Mouse (Mus musculus) neural tube, embryonic 12.5 days (tissue): ENCODE results near the gene Ncf2. TPM values are rescaled to one million over a fixed set of nuclear protein-coding genes. Genes with fewer than 3 reads are reported as not detected.
"Not testable (repeated sequence)": the region's sequence is repeated elsewhere in the genome, so short reads cannot be mapped to it uniquely, and the experiment has no call there.

ENCODE experiments used
- ATAC-seq: fragments of 200-750 bp; cut with Nextera tagmentation; 2 replicates; pipeline ENCODE4 v1.8.0; 2017; ENCODE audit warnings: low read depth, mild to moderate bottlenecking, moderate TSS enrichment, moderate library complexity; ENCODE audit not compliant: low FRiP score
- H3K27ac ChIP-seq: fragments of 300-500 bp; sonication (generic); 2 replicates; pipeline ENCODE4 v1.5.1; 2016
- H3K27me3 ChIP-seq: fragments of 300-500 bp; sonication (generic); replicated peaks from 2 replicates; pipeline ENCODE4 v1.6.1; 2016; ENCODE audit warnings: mild to moderate bottlenecking
- H3K36me3 ChIP-seq: fragments of 300-500 bp; sonication (generic); 2 replicates; pipeline ENCODE4 v1.6.1; 2016; ENCODE audit warnings: mild to moderate bottlenecking
- H3K4me1 ChIP-seq: fragments of 300-500 bp; sonication (generic); 2 replicates; pipeline ENCODE4 v1.6.1; 2016
- H3K4me2 ChIP-seq: fragments of 300-500 bp; sonication (generic); replicated peaks from 2 replicates; pipeline ENCODE4 v1.6.1; 2016; ENCODE audit warnings: mild to moderate bottlenecking
- H3K4me3 ChIP-seq: fragments of 300-500 bp; sonication (generic); 2 replicates; pipeline ENCODE4 v1.5.1; 2016
- H3K9ac ChIP-seq: fragments of 300-500 bp; sonication (generic); 2 replicates; pipeline ENCODE4 v1.6.1; 2016; ENCODE audit warnings: mild to moderate bottlenecking
- H3K9me3 ChIP-seq: fragments of 300-500 bp; sonication (generic); 2 replicates; pipeline ENCODE4 v1.6.1; 2016; ENCODE audit warnings: mild to moderate bottlenecking
- WGBS: fragments of 180-500 bp; shearing (Covaris S2); methylation state at CpG from one replicate; pipeline ENCODE4 v1.1.7; 2016; 5-methylcytosine and 5-hydroxymethylcytosine counted together
- polyA plus RNA-seq: library from polyadenylated mRNA; unstranded; fragments of >200 nt; fragmentation: Nextera tagmentation; extraction: Ambion mirVana; gene quantifications from 2 replicates; pipeline ENCODE4 v1.2.1, GENCODE M21; 2016

Ncf2 gene
- polyA plus RNA-seq, result 3.0 and 4.0 TPM in 2 replicates

DNA sequence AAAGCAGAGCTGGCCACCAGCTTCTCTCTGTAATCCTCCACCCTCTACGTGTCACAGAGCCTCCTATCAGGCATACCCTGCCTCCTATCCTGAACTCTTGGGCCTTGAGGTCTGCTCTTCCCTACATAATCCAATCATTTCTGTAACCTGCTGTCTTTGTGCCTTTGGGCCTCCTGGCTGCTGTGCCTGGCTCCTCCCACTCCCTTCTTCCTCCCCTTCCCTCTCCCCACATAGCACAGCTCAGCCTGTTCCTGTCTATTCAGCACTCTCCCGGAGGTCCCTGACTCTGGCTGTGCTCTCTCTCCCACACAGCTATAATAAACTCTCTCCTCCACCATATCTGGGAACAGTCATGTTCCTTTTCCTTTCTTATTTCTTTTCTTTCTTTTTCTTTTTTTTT is at the start of gene Ncf2:
Gene Ncf2 (plus strand): TSS at position 298 of the 400 bp plus-strand sequence.
- H3K9ac ChIP-seq, result no peak within 1 kb of the TSS
- no peak within 1 kb of the TSS for H3K27ac ChIP-seq
- H3K4me3 ChIP-seq, result no peak within 1 kb of the TSS
- H3K4me2 ChIP-seq, result no peak within 1 kb of the TSS
- 15% methylated on average over 2 of the region's 2 CpGs for WGBS
- no peaks in the 10 kb centered on the region for H3K27me3 ChIP-seq
- peak; percentile 82 for ATAC-seq
- no peaks in the 10 kb centered on the region for H3K36me3 ChIP-seq
- no peaks in the 10 kb centered on the region for H3K9me3 ChIP-seq
- H3K4me1 ChIP-seq, result peaks cover 6% of the 10 kb centered on the region; the same call in 1 of the 2 replicates

DNA sequence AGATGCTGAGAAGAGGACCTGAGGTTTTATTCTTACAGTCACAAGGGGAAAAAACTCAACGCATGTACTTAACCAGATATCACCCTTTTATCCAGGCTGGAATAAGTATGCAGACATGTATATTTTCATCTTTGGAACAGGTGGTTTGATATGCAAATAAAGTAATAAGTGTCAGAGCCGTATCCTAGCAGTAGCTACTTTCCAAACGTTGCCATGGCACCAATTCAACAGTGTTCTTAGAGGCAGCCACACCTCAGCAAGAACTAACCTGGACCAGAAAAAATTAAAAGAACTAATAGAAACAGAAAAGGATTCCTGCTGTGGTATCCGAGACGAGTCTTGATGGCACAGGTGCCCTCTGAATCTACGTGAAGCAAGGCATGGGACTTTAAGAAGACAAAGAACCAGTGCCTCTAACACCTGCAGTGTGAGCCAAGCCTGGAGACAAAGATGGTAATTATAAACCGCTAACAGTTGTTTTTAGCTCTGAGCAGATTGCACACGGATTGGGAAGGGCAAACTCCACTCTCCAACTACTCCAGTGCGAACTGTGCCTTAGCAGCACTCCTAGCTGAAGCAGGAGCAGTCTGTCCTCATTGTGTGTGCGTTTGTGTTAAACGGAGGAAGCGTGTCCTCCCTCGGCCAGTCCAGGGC is 49.6 kb upstream of the Ncf2 start, which contains the start of gene Apobec4:
Gene Apobec4 (plus strand): TSS at position 240 of the 654 bp plus-strand sequence.
- Histone ChIP-seq H3K27me3 (no peaks in the 10 kb centered on the region), H3K4me2 (no peak within 1 kb of the TSS), H3K27ac (no peak within 1 kb of the TSS), H3K9ac (no peak within 1 kb of the TSS), H3K4me3 (no peak within 1 kb of the TSS), H3K36me3 (no peaks in the 10 kb centered on the region), H3K9me3 (no peaks in the 10 kb centered on the region), H3K4me1 (peaks cover 6% of the 10 kb centered on the region; the same call in 1 of the 2 replicates)
- ATAC-seq, result no peak
- 62% methylated on average over 13 of the region's 13 CpGs for WGBS

DNA sequence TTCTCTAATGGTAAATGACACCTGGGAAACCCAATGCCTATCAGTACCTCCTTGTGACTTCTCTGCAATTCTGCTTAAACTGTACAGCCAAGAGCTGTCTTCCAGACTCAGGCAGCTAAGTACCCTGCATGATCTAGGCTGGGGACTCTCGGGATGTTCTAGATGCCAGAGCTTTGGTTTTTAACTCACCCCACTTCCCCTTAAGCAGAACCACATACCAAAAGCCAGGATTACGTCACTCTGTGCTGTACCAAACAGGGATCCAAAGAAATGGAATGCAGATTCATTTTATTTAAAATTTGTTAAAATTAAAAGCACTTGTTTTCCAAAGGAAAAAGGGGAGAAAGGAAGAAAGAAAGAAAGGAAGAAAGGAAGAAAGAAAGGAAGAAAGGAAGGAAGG is 38.2 kb upstream of the Ncf2 start:
- 90% methylated on average over 2 of the region's 2 CpGs for WGBS

DNA sequence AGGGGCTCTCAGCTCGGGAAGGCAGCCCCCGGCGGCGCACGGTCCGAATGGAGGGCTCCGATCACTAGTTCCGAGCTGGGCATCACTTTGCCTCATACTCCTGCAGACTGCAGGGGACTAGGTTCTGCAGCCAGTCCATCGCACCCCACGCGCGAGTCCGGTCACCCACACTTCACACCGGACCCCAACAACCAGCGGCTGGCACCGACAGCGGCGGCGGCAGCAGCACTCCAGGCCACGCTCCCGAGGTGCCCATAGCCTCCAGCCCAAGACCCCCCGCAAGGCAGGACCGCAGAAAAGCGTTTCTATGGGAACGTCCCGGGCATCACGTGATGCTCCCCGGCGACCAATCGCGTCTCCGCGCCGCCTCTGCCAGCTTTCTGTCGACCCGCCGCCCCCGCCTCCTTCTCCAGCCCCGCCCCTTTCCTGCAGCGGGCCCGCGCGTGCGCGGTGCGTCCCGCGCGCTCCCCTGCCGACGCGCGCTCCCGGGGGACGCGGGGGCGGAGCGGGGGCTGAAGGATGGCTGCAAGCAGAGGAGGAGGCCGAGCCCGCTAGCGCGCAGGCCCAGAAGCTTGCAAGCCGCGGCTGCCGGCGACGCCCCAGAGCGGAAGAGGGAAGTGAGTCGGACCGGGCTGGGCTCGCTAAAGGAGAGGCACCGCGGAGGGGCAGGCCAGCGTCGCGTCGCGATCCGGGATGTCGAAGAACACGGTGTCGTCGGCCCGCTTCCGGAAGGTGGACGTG is 33.8 kb upstream of the Ncf2 start, which contains the start of the genes Rgl1 and Arpc5:
Gene Rgl1 (minus strand): TSS at position 320 of the 741 bp plus-strand sequence.
Gene Arpc5 (plus strand): TSS at position 511 of the 741 bp plus-strand sequence.
- Histone ChIP-seq H3K9me3 (no peaks in the 10 kb centered on the region), H3K4me1 (peaks cover 6% of the 10 kb centered on the region), H3K27me3 (no peaks in the 10 kb centered on the region), H3K4me2 (peak within 1 kb of the TSS; percentile 93), H3K9ac (peak within 1 kb of the TSS; percentile 93), H3K4me3 (peak within 1 kb of the TSS; percentile 95), H3K27ac (peak within 1 kb of the TSS; percentile 79), H3K36me3 (peaks cover 7% of the 10 kb centered on the region)
- peak; percentile 96 for ATAC-seq
- WGBS, result under 1% methylated on average over 85 of the region's 86 CpGs

More for the DNA sequence above, 38.2 kb upstream of the Ncf2 start:
- H3K9me3 ChIP-seq, result no peaks in the 10 kb centered on the region
- no peak overlapping the region for H3K9ac ChIP-seq
- no peaks in the 10 kb centered on the region for H3K36me3 ChIP-seq
- H3K4me3 ChIP-seq, result no peak overlapping the region
- no peak for ATAC-seq
- H3K4me1 ChIP-seq, result peaks cover 6% of the 10 kb centered on the region; the same call in 1 of the 2 replicates
- H3K27me3 ChIP-seq, result no peaks in the 10 kb centered on the region
- H3K4me2 ChIP-seq, result no peak overlapping the region
- no peak overlapping the region for H3K27ac ChIP-seq

DNA sequence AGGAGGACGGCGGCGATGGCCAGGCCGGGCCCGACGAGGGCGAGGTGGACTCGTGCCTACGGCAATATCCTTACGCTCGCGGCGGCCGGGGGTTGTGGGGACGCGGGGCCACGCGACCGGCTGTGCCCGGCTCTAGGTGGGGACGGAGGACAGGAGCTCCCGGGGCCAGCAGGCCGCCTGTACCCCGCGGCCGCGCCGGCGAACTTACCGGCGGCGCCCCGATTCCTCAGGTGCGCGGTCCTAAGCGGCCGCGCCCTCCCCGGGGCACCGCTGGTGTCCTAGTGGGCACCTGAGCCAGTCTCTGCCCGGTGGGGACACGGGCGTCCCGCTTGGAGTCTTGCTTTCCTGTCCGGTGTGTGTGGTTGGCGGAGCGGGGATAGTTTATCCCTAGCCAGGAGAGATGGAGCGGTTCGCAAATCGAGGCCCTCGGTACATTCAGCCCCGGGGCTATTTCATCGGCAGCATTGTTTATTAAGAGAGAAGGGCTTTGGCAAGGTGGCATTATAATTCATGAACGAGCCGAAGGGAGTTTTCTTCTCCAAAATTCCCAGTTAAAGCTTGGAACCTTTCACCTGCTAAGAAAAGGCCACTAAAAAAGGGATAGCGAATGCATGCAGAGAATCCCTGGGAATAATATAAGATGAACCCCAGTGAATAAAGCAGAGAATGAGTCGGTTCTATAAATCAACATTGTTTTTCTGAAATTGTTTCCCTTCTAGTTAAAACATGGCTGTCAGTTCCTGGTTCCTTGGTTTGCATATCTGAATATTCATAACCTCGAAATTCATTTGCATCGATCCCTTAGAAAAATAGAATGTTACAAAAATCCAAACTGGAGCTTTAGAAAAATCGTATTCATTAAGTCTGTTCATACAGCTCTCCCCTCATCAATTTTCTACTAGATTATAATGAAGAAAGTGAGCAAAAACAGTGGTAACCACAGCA is 32.9 kb upstream of the Ncf2 start:
- Histone ChIP-seq H3K9me3 (no peaks in the 10 kb centered on the region), H3K4me2 (peak overlapping the region; percentile 93), H3K4me1 (peaks cover 6% of the 10 kb centered on the region), H3K27ac (peak overlapping the region; percentile 79), H3K36me3 (peaks cover 15% of the 10 kb centered on the region), H3K27me3 (no peaks in the 10 kb centered on the region), H3K9ac (peak overlapping the region; percentile 93), H3K4me3 (peak overlapping the region; percentile 95)
- under 1% methylated on average over 60 of the region's 60 CpGs for WGBS
- ATAC-seq, result peak; percentile 70

DNA sequence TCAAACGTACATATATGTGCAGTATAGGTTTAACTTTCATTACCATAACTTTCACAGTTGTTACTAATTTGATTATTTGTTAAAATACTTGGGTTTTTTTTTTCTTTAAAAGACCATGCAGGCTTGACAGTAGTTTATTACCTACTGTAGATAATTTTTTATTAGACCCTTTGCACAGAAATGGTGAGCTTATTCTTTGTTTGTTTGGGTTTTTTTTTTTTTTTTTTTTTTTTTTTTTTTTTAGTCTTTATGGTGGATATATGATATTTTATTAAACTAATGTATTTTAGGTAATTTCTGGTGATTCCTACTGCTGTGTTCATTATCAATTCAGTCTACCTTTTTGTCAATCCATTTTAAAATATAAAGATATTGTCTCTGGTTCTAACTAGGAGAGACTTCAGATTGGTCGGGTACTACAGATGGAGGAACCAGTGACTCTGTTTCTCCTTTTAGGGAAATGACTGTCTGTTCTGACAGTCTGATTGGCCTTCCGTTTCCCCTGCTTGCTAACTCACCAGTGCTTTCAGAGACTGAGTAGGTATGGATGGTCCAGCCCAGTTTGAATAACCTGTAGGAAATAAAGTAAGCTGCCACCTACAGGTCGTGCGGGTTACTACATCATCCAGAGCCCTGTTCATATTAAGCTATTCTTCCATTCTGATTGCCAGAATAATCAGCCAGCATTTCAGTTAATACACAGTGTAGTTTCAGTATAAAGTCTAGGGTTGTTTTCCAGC is 32.1 kb upstream of the Ncf2 start:
- Histone ChIP-seq H3K4me2 (peak overlapping the region; percentile 93), H3K9me3 (no peaks in the 10 kb centered on the region), H3K9ac (peak overlapping the region; percentile 93; the same call in 1 of the 2 replicates), H3K27me3 (no peaks in the 10 kb centered on the region), H3K36me3 (peaks cover 23% of the 10 kb centered on the region), H3K4me3 (peak overlapping the region; percentile 95), H3K27ac (no peak overlapping the region), H3K4me1 (peaks cover 6% of the 10 kb centered on the region)
- 9% methylated on average over 5 of the region's 5 CpGs for WGBS
- ATAC-seq, result no peak

DNA sequence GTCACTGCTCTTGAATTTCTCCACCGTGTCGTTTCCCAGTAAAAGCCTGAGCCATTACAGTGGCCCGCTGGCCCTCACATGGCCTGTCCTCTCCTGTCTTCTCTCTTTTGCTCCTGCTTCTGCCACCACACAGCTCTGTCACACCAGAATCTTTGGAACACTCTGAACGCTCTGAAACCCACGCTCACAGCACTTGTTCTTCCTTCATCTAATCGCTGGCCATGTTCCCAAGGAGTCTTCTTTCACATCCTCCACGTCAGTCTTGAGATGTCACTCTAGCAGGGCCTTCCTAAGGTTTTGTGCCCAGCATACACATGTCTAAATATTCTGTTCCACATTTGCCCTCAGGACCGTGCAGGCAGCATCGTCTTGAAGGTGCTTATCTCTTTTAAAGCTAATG is 29.0 kb upstream of the Ncf2 start:
- Histone ChIP-seq H3K9ac (no peak overlapping the region), H3K9me3 (no peaks in the 10 kb centered on the region), H3K36me3 (peaks cover 45% of the 10 kb centered on the region), H3K4me3 (no peak overlapping the region), H3K27me3 (no peaks in the 10 kb centered on the region), H3K27ac (no peak overlapping the region), H3K4me2 (no peak overlapping the region), H3K4me1 (no peaks in the 10 kb centered on the region; the same call in 1 of the 2 replicates)
- 93% methylated on average over 9 of the region's 9 CpGs for WGBS
- ATAC-seq, result no peak

DNA sequence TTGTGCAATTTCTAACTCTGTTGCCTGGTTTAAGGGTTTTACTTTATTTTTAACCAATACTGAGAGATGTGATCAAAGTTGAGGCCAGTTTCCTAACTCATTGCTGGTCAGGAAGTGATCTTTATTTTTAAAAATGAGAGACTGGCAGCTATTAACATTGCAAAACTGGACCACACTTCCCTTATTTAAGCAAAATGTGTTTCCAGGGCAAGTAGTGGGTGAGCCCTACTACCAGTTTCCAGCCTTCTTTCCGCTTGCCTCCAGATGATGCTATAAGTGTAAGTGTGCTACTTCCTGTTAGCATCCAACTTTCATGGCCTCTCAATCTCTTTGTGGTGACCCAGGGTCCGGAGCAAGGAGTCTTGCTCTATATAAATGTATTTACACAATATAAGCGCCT is 25.4 kb upstream of the Ncf2 start:
- H3K4me2 ChIP-seq, H3K27me3 ChIP-seq, H3K27ac ChIP-seq, ATAC-seq, H3K9ac ChIP-seq, H3K4me1 ChIP-seq, H3K9me3 ChIP-seq, H3K4me3 ChIP-seq: not testable (repeated sequence)
- 91% methylated on average over 3 of the region's 3 CpGs for WGBS
- peaks cover 54% of the 10 kb centered on the region for H3K36me3 ChIP-seq

DNA sequence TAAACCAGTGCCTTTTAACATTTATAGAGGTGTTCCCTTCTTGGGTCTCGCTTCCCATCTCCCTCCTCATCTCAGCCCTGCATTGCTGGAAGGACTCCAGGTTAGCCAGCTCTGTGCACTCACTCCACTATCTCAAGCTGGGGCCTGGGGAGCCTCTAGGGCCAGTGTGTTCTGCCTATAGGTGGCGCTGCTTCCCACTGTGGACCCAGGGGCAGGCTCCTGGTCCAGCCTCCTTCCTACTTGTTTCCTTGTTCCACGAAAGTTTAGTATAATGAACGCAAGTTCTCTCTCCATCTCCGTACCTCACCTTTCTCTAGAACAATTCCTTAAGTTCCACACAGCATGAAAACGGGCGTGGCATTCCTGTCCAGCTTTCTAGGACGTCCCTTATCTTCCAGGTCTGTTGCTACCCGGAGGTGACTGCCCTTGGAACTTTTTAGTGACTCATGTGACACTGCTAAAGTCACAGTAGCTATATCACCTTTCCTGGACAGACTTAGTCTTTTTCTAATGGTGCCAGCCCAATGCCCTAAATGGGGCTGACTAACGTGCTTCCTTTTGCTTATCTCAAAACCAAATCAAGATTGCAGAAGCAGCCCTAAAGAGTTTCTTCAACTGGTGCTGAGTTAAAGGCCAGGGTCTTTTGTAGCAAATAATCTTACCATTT is 20.8 kb upstream of the Ncf2 start:
- ATAC-seq, result 0 out of 2 replicates have a peak, but pooled peaks have one; percentile 33
- Histone ChIP-seq H3K4me3 (no peak overlapping the region), H3K4me1 (no peaks in the 10 kb centered on the region), H3K36me3 (peaks cover 19% of the 10 kb centered on the region), H3K27me3 (no peaks in the 10 kb centered on the region), H3K9ac (no peak overlapping the region), H3K27ac (no peak overlapping the region), H3K4me2 (no peak overlapping the region), H3K9me3 (no peaks in the 10 kb centered on the region)
- 40% methylated on average over 10 of the region's 10 CpGs for WGBS

DNA sequence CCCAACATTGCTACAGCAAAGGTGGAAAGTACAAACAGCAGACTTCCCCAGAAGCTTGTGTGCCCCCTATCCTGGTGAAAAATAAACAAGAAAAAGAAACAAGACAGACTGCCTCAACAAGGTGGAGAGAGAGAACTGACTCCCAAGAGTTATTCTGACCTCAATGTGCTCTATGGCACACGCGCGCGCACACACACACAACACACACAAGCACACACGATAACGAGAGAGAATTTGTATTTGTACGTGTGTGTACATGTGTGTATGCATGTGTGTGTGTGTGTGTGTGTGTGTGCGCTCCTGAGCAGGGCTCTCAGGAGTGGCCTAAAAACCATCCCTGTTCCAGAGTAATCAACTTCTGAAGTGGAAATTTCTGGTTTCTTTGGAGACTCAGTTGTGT is 15.4 kb upstream of the Ncf2 start:
- ATAC-seq, result no peak
- Histone ChIP-seq H3K4me1 (no peaks in the 10 kb centered on the region), H3K9ac (no peak overlapping the region), H3K4me3 (no peak overlapping the region), H3K27me3 (no peaks in the 10 kb centered on the region), H3K27ac (no peak overlapping the region), H3K36me3 (no peaks in the 10 kb centered on the region), H3K9me3 (no peaks in the 10 kb centered on the region), H3K4me2 (no peak overlapping the region)
- WGBS, result 97% methylated on average over 8 of the region's 8 CpGs

DNA sequence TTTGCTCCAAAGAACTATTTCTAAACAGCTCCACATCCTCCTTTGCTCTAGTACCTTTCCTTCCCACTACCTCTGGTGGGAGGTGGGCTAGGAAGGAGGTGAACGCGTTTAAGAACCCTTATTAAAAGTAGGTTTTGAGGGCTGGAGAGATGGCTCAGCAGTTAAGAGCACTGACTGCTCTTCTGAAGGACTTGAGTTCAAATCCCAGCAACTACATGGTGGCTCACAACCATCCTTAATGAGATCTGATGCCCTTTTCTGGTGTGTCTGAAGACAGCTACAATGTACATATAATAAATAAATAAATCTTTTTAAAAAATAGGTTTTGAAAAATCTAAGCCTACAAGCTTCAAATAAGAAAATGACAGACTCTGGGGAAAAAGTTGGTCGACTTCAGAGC is 14.5 kb upstream of the Ncf2 start:
- H3K9ac ChIP-seq, H3K4me1 ChIP-seq, H3K36me3 ChIP-seq, H3K9me3 ChIP-seq, H3K27ac ChIP-seq, ATAC-seq, H3K4me2 ChIP-seq, H3K4me3 ChIP-seq, H3K27me3 ChIP-seq: not testable (repeated sequence)
- 87% methylated on average over 3 of the region's 3 CpGs for WGBS
